Mouse (Mus musculus): ENCODE data around the gene Igf2bp1. TPM values are rescaled to one million over a fixed set of nuclear protein-coding genes. Genes with fewer than 3 reads are reported as not detected.
A peak's percentile ranks its signal among the peaks of the same experiment; 100 is the strongest.

The Igf2bp1 gene
- total and polyA plus RNA-seq, 3 experiments: 49.1 to 113 (median 52.6) TPM

DNA sequence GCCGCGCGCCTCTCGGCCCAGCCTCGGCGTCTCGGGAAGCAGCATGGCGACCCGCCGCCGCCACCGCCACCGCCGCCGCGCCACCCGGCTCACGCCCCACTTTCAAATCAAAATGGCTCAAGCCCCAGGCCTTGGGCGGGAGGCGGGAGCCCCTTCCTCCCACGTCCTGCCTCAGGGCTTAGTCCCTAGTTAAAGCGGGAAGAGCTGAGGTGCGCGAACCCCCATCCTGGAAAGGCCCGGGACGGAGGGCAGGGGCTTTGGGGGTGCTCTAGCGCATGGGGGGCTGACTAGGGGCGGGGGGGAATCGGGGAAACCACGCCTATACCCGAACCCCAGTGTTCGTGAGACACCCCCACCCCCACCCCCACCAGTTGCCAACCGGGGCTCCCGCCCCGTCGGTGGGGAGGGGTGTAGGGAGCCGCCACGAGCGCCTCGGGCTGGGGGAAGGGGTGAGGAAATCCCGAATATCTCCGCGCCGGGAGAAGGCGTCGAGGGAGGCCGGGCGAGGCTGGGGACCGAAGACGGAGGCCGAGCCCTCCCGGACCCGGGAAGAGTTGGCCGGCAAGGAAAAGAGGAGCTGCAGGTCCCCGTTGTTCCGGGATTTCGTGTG lies 842 bp downstream of the Igf2bp1 start:
- peaks cover 18% of the 10 kb centered on the region for H3K36me3 ChIP-seq (replicated peaks)
- H3K4me1 ChIP-seq (ENCODE audit: insufficient read depth, low read depth, low read length): peaks cover 56% of the 10 kb centered on the region
- H3K4me3 ChIP-seq (ENCODE audit: low read depth, low read length): peak overlapping the region; percentile 83
- no peaks in the 10 kb centered on the region for H3K27me3 ChIP-seq (ENCODE audit: insufficient read depth, low read length)
- ATAC-seq (ENCODE audit: extremely low read depth, insufficient number of reproducible peaks, low FRiP score, poor library complexity, severe bottlenecking): peak; percentile 2; the same call in 1 of the 2 replicates
- peak; percentile 76 for DNase-seq (ENCODE audit: low spot score)
- H3K9me3 ChIP-seq (replicated peaks): no peaks in the 10 kb centered on the region
- TF ChIP-seq GATA1 (IDR thresholded peaks at IDR 0.05; ENCODE audit: borderline replicate concordance, low read length) (no peak), GATA2 (IDR thresholded peaks at IDR 0.05; ENCODE audit: borderline replicate concordance, low read depth, low read length) (no peak), TAL1 (conservative IDR thresholded peaks at IDR 0.05; ENCODE audit: low read depth, low read length) (no peak), POLR2AphosphoS5 (IDR thresholded peaks at IDR 0.05; ENCODE audit: insufficient replicate concordance, low read depth, low read length) (no peak), CTCF (IDR thresholded peaks at IDR 0.05; ENCODE audit: low read depth, low read length) (no peak)

DNA sequence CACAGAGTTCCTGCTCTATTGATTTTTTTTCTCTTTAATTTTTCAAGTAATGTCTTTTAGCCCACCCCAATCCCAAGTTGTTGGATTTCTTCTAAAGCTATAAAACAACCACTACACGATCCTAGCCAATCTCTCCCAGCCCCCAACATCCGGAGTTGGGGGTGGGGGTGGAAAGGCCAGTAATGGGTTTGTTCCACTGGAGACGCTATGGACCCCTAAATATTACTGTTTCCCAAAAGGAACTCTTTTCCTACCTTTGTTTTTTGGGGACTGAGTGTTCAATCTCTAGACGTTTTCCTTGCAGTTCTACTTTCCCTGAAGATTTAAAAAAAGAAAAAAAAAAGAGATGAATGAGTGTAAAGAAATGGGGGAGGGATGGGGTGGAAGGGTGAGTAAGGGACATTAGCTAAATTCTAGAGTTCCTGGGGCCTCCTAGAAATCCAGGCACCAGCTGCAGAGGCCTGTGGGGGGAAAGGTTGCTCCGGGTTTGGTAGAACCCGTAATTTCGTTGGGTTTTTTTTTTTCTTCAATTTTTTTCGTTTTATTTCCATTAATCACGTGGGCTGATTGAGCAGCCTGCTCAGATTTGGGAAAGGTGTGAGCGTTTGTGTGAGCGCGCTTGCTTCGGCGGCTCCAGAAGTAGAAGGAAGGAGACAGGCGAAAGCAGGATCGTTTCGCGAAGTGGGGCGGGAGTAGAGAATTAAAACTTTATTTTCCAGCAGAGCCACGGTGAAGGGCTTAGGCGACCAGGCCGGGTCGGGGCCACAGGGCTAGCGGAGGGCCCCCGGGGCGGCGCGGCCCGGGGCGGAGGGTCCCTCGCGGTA lies 1.6 kb downstream of the Igf2bp1 start:
- H3K36me3 ChIP-seq (replicated peaks): peaks cover 23% of the 10 kb centered on the region
- H3K4me3 ChIP-seq (ENCODE audit: low read depth, low read length): peak overlapping the region; percentile 83
- H3K4me1 ChIP-seq (ENCODE audit: insufficient read depth, low read depth, low read length): peaks cover 63% of the 10 kb centered on the region
- DNase-seq (ENCODE audit: low spot score) (no peak), ATAC-seq (ENCODE audit: extremely low read depth, insufficient number of reproducible peaks, low FRiP score, poor library complexity, severe bottlenecking) (no peak)
- H3K27me3 ChIP-seq (ENCODE audit: insufficient read depth, low read length): no peaks in the 10 kb centered on the region
- no peaks in the 10 kb centered on the region for H3K9me3 ChIP-seq (replicated peaks)
- no peak for TF ChIP-seq GATA1 (IDR thresholded peaks at IDR 0.05; ENCODE audit: borderline replicate concordance, low read length)
- no peak for TF ChIP-seq POLR2AphosphoS5 (IDR thresholded peaks at IDR 0.05; ENCODE audit: insufficient replicate concordance, low read depth, low read length)
- TF ChIP-seq CTCF (IDR thresholded peaks at IDR 0.05; ENCODE audit: low read depth, low read length): no peak
- TF ChIP-seq GATA2 (IDR thresholded peaks at IDR 0.05; ENCODE audit: borderline replicate concordance, low read depth, low read length): no peak
- no peak for TF ChIP-seq TAL1 (conservative IDR thresholded peaks at IDR 0.05; ENCODE audit: low read depth, low read length)

DNA sequence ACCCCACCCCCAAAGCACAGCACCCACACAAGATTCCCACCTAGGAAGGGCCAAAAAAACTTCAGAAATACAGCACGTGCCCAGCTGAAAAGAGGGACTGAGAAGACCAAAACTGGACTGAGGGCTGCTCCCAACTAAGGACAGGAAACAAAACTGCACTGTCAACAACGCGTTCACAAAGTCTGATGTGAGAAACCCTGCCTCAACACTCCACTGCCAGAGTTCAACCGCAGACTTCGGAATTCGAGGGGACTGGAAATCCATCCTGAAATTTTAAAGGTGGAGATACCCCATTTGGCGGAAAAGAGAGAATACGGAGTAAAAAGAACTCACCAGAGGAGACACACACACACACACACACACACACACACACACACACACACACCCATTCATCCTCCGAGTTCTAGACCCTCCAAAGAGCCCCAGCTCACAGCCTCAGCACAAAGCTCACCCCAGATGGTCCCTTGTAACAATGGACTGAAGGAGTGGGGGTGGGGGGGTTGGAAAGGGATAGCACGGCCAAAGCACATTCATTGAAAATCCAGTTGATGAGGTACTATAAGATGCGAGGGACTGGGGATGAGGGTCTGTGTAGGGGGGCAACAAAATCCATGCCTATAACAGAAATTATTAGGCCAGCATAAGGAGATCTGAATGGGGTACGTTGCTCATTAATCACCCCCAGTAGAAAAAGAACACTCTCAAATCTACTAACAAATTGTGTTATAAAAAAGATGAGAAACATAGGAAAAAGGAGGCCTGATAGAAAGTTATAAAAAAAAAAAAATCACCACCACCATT lies 2.4 kb downstream of the Igf2bp1 start:
- H3K27me3 ChIP-seq (ENCODE audit: insufficient read depth, low read length): no peaks in the 10 kb centered on the region
- no peaks in the 10 kb centered on the region for H3K9me3 ChIP-seq (replicated peaks)
- peaks cover 29% of the 10 kb centered on the region for H3K36me3 ChIP-seq (replicated peaks)
- no peak for TF ChIP-seq CTCF (IDR thresholded peaks at IDR 0.05; ENCODE audit: low read depth, low read length)
- TF ChIP-seq GATA2 (IDR thresholded peaks at IDR 0.05; ENCODE audit: borderline replicate concordance, low read depth, low read length): no peak
- TF ChIP-seq GATA1 (IDR thresholded peaks at IDR 0.05; ENCODE audit: borderline replicate concordance, low read length): no peak
- no peak for TF ChIP-seq TAL1 (conservative IDR thresholded peaks at IDR 0.05; ENCODE audit: low read depth, low read length)
- TF ChIP-seq POLR2AphosphoS5 (IDR thresholded peaks at IDR 0.05; ENCODE audit: insufficient replicate concordance, low read depth, low read length): no peak
- H3K4me3 ChIP-seq (ENCODE audit: low read depth, low read length): peak overlapping the region; percentile 83
- DNase-seq (ENCODE audit: low spot score) (no peak), ATAC-seq (ENCODE audit: extremely low read depth, insufficient number of reproducible peaks, low FRiP score, poor library complexity, severe bottlenecking) (no peak)
- peaks cover 66% of the 10 kb centered on the region for H3K4me1 ChIP-seq (ENCODE audit: insufficient read depth, low read depth, low read length)

DNA sequence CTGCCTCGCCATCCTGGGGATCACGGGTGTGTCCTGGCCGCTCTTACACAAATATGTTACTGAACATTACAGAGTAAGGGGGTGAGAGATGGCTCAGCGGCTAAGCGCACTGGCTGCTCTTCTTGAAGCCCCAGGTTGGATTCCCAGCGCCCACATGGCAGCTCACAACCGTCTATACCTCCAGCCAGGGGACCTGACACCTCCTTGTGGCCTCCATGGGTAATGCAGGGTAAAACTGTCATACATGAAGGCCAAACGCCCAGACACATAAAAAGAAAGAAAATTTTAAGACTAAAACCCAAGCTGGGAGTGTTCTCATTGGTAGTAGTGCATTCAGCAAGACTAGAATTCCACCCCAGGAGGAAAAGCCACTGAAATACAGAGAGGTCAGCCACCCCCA lies 11.6 kb downstream of the Igf2bp1 start:
- DNase-seq (ENCODE audit: low spot score): no peak
- no peak for ATAC-seq (ENCODE audit: extremely low read depth, insufficient number of reproducible peaks, low FRiP score, poor library complexity, severe bottlenecking)
- TF ChIP-seq GATA1 (IDR thresholded peaks at IDR 0.05; ENCODE audit: borderline replicate concordance, low read length) (no peak), CTCF (IDR thresholded peaks at IDR 0.05; ENCODE audit: low read depth, low read length) (no peak), POLR2AphosphoS5 (IDR thresholded peaks at IDR 0.05; ENCODE audit: insufficient replicate concordance, low read depth, low read length) (no peak)
- Histone ChIP-seq H3K9me3 (replicated peaks) (peaks cover 15% of the 10 kb centered on the region), H3K4me1 (ENCODE audit: insufficient read depth, low read depth, low read length) (peaks cover 84% of the 10 kb centered on the region), H3K27me3 (ENCODE audit: insufficient read depth, low read length) (no peaks in the 10 kb centered on the region), H3K36me3 (replicated peaks) (peaks cover 89% of the 10 kb centered on the region), H3K4me3 (ENCODE audit: low read depth, low read length) (peak overlapping the region; percentile 37; the same call in 1 of the 2 replicates)

DNA sequence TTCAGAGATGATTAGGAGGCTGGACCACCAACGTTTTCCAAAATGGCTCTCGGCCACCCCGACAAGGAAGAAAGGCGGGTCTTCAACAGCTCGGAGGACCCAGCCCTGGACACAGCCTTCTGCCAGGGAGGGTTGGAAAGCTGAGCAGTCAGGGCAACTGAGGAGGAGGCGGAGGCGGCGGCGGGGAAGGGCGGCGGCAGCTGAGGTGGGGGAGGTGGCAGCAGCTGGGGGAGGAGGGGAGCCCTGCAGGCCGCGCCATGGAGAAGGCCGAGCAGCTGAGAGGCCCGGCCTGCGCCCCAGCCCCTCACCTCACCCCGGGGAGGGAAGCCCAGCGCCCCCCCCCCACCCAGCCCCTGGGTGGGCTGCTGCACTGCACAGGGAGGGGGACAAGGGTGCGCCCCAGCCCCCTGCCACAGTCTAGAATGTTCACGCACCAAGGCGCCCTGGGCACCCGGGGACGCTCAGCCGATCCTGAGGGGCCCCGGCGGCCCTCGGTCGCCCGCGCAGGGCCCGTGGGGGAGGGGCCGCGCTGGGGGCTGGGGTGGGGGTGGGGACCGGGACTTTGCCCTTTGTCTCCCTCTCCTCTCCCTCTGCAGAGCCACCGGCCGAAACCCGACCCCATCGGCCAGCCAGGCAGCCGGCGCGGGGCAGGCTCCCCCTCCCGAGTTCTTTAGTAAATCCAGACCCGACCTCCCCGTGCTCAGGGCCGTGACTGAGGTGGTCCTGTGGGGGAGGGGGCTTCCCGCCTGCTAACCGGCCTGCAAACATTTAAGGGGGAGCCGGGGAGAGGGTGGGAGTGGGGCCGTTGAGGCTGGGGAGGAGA lies 14.6 kb downstream of the Igf2bp1 start:
- TF ChIP-seq CTCF (IDR thresholded peaks at IDR 0.05; ENCODE audit: low read depth, low read length): no peak
- TF ChIP-seq GATA1 (IDR thresholded peaks at IDR 0.05; ENCODE audit: borderline replicate concordance, low read length): no peak
- TF ChIP-seq TAL1 (conservative IDR thresholded peaks at IDR 0.05; ENCODE audit: low read depth, low read length): no peak
- TF ChIP-seq POLR2AphosphoS5 (IDR thresholded peaks at IDR 0.05; ENCODE audit: insufficient replicate concordance, low read depth, low read length): no peak
- peak; percentile 58 for DNase-seq (ENCODE audit: low spot score)
- no peaks in the 10 kb centered on the region for H3K27me3 ChIP-seq (ENCODE audit: insufficient read depth, low read length)
- H3K4me1 ChIP-seq (ENCODE audit: insufficient read depth, low read depth, low read length): peaks cover 89% of the 10 kb centered on the region
- H3K4me3 ChIP-seq (ENCODE audit: low read depth, low read length): peak overlapping the region; percentile 69
- H3K9me3 ChIP-seq (replicated peaks): peaks cover 15% of the 10 kb centered on the region
- peaks cover 85% of the 10 kb centered on the region for H3K36me3 ChIP-seq (replicated peaks)
- peak; percentile 50 for ATAC-seq (ENCODE audit: extremely low read depth, insufficient number of reproducible peaks, low FRiP score, poor library complexity, severe bottlenecking)
